Mouse (Mus musculus) lung, embryonic 14.5 days (tissue): ENCODE results near the gene Hmmr. TPM values are rescaled to one million over a fixed set of nuclear protein-coding genes. Genes with fewer than 3 reads are reported as not detected.
"Not testable (repeated sequence)": the region's sequence is repeated elsewhere in the genome, so short reads cannot be mapped to it uniquely, and the experiment has no call there.

Experiments used
- ATAC-seq: fragments of 200-750 bp; cut with Nextera tagmentation; 2 replicates; pipeline ENCODE4 v1.8.0; 2017; ENCODE audit warnings: mild to moderate bottlenecking, moderate TSS enrichment, moderate library complexity; ENCODE audit not compliant: insufficient read depth
- DNase-seq: peaks from one replicate; pipeline ENCODE4 v3.0.0-alpha.2; 2015
- H3K27ac ChIP-seq: fragments of 300-500 bp; sonication (generic); 2 replicates; pipeline ENCODE4 v1.5.1; 2014; ENCODE audit warnings: low read depth, mild to moderate bottlenecking, moderate library complexity
- H3K27me3 ChIP-seq: fragments of 300-500 bp; sonication (generic); 2 replicates; pipeline ENCODE4 v1.6.1; 2014; ENCODE audit warnings: low read length, control low read depth; ENCODE audit not compliant: insufficient read depth
- H3K36me3 ChIP-seq: fragments of 300-500 bp; sonication (generic); 2 replicates; pipeline ENCODE4 v1.6.1; 2014; ENCODE audit warnings: control low read depth; ENCODE audit not compliant: insufficient read depth
- H3K4me1 ChIP-seq: fragments of 300-500 bp; sonication (generic); 2 replicates; pipeline ENCODE4 v1.6.1; 2014; ENCODE audit warnings: antibody characterized with exemption, control low read depth; ENCODE audit not compliant: insufficient read depth
- H3K4me2 ChIP-seq: fragments of 300-500 bp; sonication (generic); 2 replicates; pipeline ENCODE4 v1.6.1; 2014; ENCODE audit warnings: mild to moderate bottlenecking
- H3K4me3 ChIP-seq: fragments of 300-500 bp; sonication (generic); 2 replicates; pipeline ENCODE4 v1.5.1; 2014; ENCODE audit warnings: low read depth, low read length
- H3K9ac ChIP-seq: fragments of 300-500 bp; sonication (generic); 2 replicates; pipeline ENCODE4 v1.6.1; 2014
- H3K9me3 ChIP-seq: fragments of 300-500 bp; sonication (generic); 2 replicates; pipeline ENCODE4 v1.6.1; 2016; ENCODE audit warnings: low read depth, low read length, control low read depth
- CTCF ChIP-seq: IDR thresholded peaks from 2 replicates; pipeline ENCODE4 v1.5.1; 2016; ENCODE audit warnings: antibody characterized with exemption, low read depth
- WGBS: fragments of 180-500 bp; shearing (Covaris S2); extraction: QIAGEN DNeasy Blood & Tissue Kit; methylation state at CpG from one replicate; pipeline ENCODE4 v1.1.7; 2014; 5-methylcytosine and 5-hydroxymethylcytosine counted together
- polyA plus RNA-seq: library from polyadenylated mRNA; unstranded; fragments of >200 nt; fragmentation: Nextera tagmentation; extraction: Ambion mirVana; gene quantifications from 2 replicates; pipeline ENCODE4 v1.2.1, GENCODE M21; 2014

The Hmmr gene
- polyA plus RNA-seq, 1 experiment from 2014 or later, result 63.7 TPM

- Histone ChIP-seq H3K36me3 (peaks cover 47% of the 10 kb centered on the region), H3K4me1 (no peaks in the 10 kb centered on the region), H3K9me3 (no peaks in the 10 kb centered on the region), H3K4me3 (no peak overlapping the region), H3K4me2 (no peak overlapping the region), H3K9ac (no peak overlapping the region), H3K27me3 (no peaks in the 10 kb centered on the region), H3K27ac (no peak overlapping the region)
- TF ChIP-seq CTCF, result no peak
- 88% methylated on average over 12 of the region's 12 CpGs for WGBS
- no peak for ATAC-seq
- no peak for DNase-seq
Observed at GRCm38 (mm10) chr11:40741605-40742262, 8.5 kb upstream of the Hmmr start.

DNA sequence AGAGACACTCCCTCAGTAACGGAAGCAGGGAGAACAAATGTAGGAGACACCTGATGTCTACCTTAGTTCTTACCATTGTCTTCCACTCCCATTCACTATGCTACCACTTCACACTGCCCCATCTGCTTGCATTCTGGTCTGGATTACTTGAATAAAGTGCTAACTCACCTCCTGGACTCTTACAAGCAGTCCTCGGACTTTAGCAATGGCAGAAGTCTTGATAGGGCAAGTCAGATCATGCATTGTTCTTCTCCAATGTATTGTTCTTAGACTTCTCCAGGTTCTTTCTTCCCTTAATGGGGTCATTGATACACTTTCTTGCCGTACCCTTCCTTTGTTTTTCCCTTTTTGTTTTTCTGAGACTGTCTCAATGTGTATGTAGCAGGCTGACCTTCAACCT lies 4.1 kb upstream of the Hmmr start:
- DNase-seq (no peak), ATAC-seq (no peak)
- peaks cover 52% of the 10 kb centered on the region for H3K36me3 ChIP-seq
- no peaks in the 10 kb centered on the region for H3K9me3 ChIP-seq
- 88% methylated on average over 3 of the region's 3 CpGs for WGBS
- H3K4me2 ChIP-seq, result no peak overlapping the region
- no peak overlapping the region for H3K4me3 ChIP-seq
- H3K9ac ChIP-seq, result no peak overlapping the region
- H3K27me3 ChIP-seq, result no peaks in the 10 kb centered on the region
- no peak for TF ChIP-seq CTCF
- no peak overlapping the region for H3K27ac ChIP-seq
- peaks cover 5% of the 10 kb centered on the region; the same call in 1 of the 2 replicates for H3K4me1 ChIP-seq

GRCm38 (mm10) chr11:40734251-40734752 lies 1.1 kb upstream of the Hmmr start:
- peak overlapping the region; percentile 83 for H3K27ac ChIP-seq
- H3K9me3 ChIP-seq, result no peaks in the 10 kb centered on the region
- DNase-seq (peak; percentile 20), ATAC-seq (no peak)
- WGBS, result 3% methylated on average over 11 of the region's 11 CpGs
- H3K4me2 ChIP-seq, result peak overlapping the region; percentile 76
- peak overlapping the region; percentile 96 for H3K4me3 ChIP-seq
- peak overlapping the region; percentile 96 for H3K9ac ChIP-seq
- peaks cover 30% of the 10 kb centered on the region for H3K36me3 ChIP-seq
- TF ChIP-seq CTCF, result no peak
- no peaks in the 10 kb centered on the region for H3K27me3 ChIP-seq
- H3K4me1 ChIP-seq, result peaks cover 15% of the 10 kb centered on the region; the same call in 1 of the 2 replicates

GRCm38 (mm10) chr11:40732997-40733338 lies 254 bp downstream of the Hmmr start:
- Histone ChIP-seq H3K27ac (peak overlapping the region; percentile 54; the same call in 1 of the 2 replicates), H3K9ac (peak overlapping the region; percentile 70), H3K4me2 (peak overlapping the region; percentile 81), H3K4me3 (peak overlapping the region; percentile 96), H3K36me3 (peaks cover 29% of the 10 kb centered on the region), H3K9me3 (no peaks in the 10 kb centered on the region), H3K27me3 (no peaks in the 10 kb centered on the region), H3K4me1 (peaks cover 15% of the 10 kb centered on the region; the same call in 1 of the 2 replicates)
- no peak; the same call in 1 of the 2 replicates for ATAC-seq
- no peak for TF ChIP-seq CTCF
- DNase-seq, result peak; percentile 13
- under 1% methylated on average over 14 of the region's 14 CpGs for WGBS

DNA sequence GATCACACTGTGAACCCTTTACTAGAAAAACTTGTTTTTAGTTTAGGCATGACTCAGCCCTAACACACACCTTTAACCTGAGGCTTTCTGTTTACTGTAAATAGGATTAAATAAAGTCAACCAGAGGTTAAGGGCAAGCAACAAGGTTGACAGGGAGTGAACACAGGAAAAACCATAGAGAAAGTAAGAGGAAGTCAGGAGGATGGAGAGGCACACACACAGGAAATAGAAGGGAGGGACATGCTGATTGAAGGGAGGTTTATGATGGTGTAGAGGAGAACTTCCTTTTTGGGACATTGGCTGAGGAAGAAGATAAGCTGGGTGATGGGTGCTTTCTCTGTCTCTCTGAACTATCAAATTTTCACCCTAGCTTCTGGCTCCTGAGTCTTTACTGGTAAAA lies 14.9 kb downstream of the Hmmr start:
- H3K9me3 ChIP-seq, result no peaks in the 10 kb centered on the region
- no peak overlapping the region for H3K4me2 ChIP-seq
- no peaks in the 10 kb centered on the region for H3K4me1 ChIP-seq
- no peaks in the 10 kb centered on the region for H3K27me3 ChIP-seq
- DNase-seq, result no peak
- no peak overlapping the region for H3K4me3 ChIP-seq
- H3K9ac ChIP-seq, result no peak overlapping the region
- no peak overlapping the region for H3K27ac ChIP-seq
- ATAC-seq, result no peak
- peaks cover 85% of the 10 kb centered on the region for H3K36me3 ChIP-seq
- TF ChIP-seq CTCF, result no peak

GRCm38 (mm10) chr11:40715524-40715923 lies 17.7 kb downstream of the Hmmr start:
- Histone ChIP-seq H3K4me1 (no peaks in the 10 kb centered on the region), H3K27ac (no peak overlapping the region), H3K4me3 (no peak overlapping the region), H3K27me3 (no peaks in the 10 kb centered on the region), H3K9me3 (no peaks in the 10 kb centered on the region), H3K9ac (no peak overlapping the region), H3K36me3 (peaks cover 90% of the 10 kb centered on the region), H3K4me2 (no peak overlapping the region)
- no peak for ATAC-seq
- 88% methylated on average over 5 of the region's 5 CpGs for WGBS
- TF ChIP-seq CTCF, result no peak
- peak; percentile 8 for DNase-seq

GRCm38 (mm10) chr11:40713858-40714257 lies 19.4 kb downstream of the Hmmr start:
- H3K36me3 ChIP-seq, result peaks cover 97% of the 10 kb centered on the region
- no peaks in the 10 kb centered on the region for H3K9me3 ChIP-seq
- H3K9ac ChIP-seq, result no peak overlapping the region
- WGBS, result 69% methylated on average over 8 of the region's 8 CpGs
- DNase-seq, result peak; percentile 23
- H3K4me3 ChIP-seq, result no peak overlapping the region
- H3K27ac ChIP-seq, result no peak overlapping the region
- TF ChIP-seq CTCF, result no peak
- no peaks in the 10 kb centered on the region for H3K27me3 ChIP-seq
- H3K4me1 ChIP-seq, result no peaks in the 10 kb centered on the region
- ATAC-seq, result no peak
- no peak overlapping the region for H3K4me2 ChIP-seq

DNA sequence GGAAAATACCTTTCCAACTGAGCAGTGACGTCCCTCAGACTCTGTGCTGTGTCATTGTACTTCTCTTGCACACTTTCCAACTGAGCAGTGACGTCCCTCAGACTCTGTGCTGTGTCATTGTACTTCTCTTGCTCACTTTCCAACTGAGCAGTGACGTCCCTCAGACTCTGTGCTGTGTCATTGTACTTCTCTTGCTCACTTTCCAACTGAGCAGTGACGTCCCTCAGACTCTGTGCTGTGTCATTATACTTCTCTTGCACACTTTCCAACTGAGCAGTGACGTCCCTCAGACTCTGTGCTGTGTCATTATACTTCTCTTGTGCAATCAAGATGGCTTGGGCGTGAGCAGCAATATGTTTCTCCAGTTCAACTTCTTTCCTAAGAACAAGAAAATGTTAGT lies 23.3 kb downstream of the Hmmr start:
- H3K9me3 ChIP-seq, H3K9ac ChIP-seq, H3K27ac ChIP-seq, ATAC-seq, H3K4me1 ChIP-seq, H3K4me3 ChIP-seq, DNase-seq, H3K27me3 ChIP-seq, H3K4me2 ChIP-seq: not testable (repeated sequence)
- peaks cover 97% of the 10 kb centered on the region for H3K36me3 ChIP-seq
- 84% methylated on average over 6 of the region's 6 CpGs for WGBS
